Comparison of ENCODE assay signal across 24 mouse cellular contexts in the genomic region with DNA sequence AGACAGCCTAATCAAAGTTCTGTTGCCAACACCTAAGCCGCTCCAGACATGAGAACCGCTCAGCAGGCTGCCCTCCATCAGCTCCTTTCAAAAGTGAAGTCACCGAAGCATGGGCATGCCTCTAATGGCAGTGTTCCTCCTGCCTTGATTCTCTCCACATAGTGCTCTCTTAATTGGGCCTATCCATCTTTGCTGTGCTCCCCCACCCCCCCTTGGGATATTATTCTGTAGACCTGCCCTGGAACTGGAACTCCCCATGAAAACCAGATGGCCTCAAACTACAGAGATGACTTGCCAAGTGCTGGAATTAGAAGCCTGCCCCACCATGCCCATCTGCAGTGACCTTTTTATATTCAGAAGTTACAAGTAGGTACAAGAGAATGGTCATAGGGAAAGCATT. TPM values are rescaled to one million over a fixed set of nuclear protein-coding genes. Genes with fewer than 3 reads are reported as not detected.
A peak's percentile ranks its signal among the peaks of the same experiment; 100 is the strongest.
DNase-seq lines count a peak whose midpoint lies in the region; ATAC-seq and TF ChIP-seq lines count a peak whose summit lies in the region.
"Had no signal": no experiment of that assay in that cellular context is flagged by ENCODE, and none has a peak within 500 bp of the region (broad histone marks: within the 10 kb centered on the region; RNA-seq: fewer than 3 reads in every experiment).

No protein-coding gene starts in this region.

- no peaks in the 10 kb centered on the region for H3K36me3 ChIP-seq in kidney, embryonic 16.5 days (ENCODE audit: insufficient read depth, low read length)
- H3K36me3 ChIP-seq in kidney, embryonic 15.5 days: no peaks in the 10 kb centered on the region
- H3K36me3 ChIP-seq in limb, embryonic 10.5 days: peaks cover 8% of the 10 kb centered on the region
- H3K36me3 ChIP-seq in midbrain, embryonic 10.5 days: peaks cover 8% of the 10 kb centered on the region; the same call in 1 of the 2 replicates
- H3K36me3 ChIP-seq: embryonic facial prominence, embryonic 15.5 days; intestine, embryonic 15.5 days had no signal

- TF ChIP-seq POLR2A in cerebellum, adult 2 months (IDR thresholded peaks at IDR 0.05; ENCODE audit: borderline replicate concordance, insufficient read depth, low read length): 0 out of 2 replicates have a peak, but pooled peaks have one; percentile 13

- no peak overlapping the region for H3K4me2 ChIP-seq in kidney, embryonic 16.5 days (replicated peaks; ENCODE audit: low read depth, low read length)
- H3K4me2 ChIP-seq in kidney, embryonic 15.5 days: no peak overlapping the region
- H3K4me2 ChIP-seq: embryonic facial prominence, embryonic 15.5 days; heart, embryonic 13.5 days; hindbrain, embryonic 14.5 days; intestine, embryonic 15.5 days had no signal

- H3K9ac ChIP-seq in kidney, embryonic 16.5 days (replicated peaks; ENCODE audit: low read length): no peak overlapping the region
- H3K9ac ChIP-seq in kidney, embryonic 15.5 days: no peak overlapping the region
- H3K9ac ChIP-seq: embryonic facial prominence, embryonic 15.5 days; heart, embryonic 13.5 days; hindbrain, embryonic 14.5 days; intestine, embryonic 15.5 days had no signal

- H3K9me3 ChIP-seq in kidney, embryonic 16.5 days (ENCODE audit: low read length): no peaks in the 10 kb centered on the region
- H3K9me3 ChIP-seq in kidney, embryonic 15.5 days (replicated peaks): no peaks in the 10 kb centered on the region
- no peaks in the 10 kb centered on the region for H3K9me3 ChIP-seq in limb, embryonic 10.5 days (replicated peaks)
- H3K9me3 ChIP-seq in midbrain, embryonic 10.5 days (replicated peaks): no peaks in the 10 kb centered on the region
- H3K9me3 ChIP-seq: embryonic facial prominence, embryonic 15.5 days; forebrain, embryonic 10.5 days; heart, embryonic 13.5 days; intestine, embryonic 15.5 days had no signal

- H3K4me3 ChIP-seq in kidney, embryonic 16.5 days (ENCODE audit: low read length): no peak overlapping the region
- H3K4me3 ChIP-seq in kidney, embryonic 15.5 days (replicated peaks): no peak overlapping the region
- H3K4me3 ChIP-seq in cerebellum, adult 2 months (replicated peaks; ENCODE audit: insufficient read depth, low read depth, low read length): no peak overlapping the region
- H3K4me3 ChIP-seq in limb, embryonic 10.5 days: no peak overlapping the region
- no peak overlapping the region for H3K4me3 ChIP-seq in midbrain, embryonic 10.5 days
- H3K4me3 ChIP-seq: embryonic facial prominence, embryonic 15.5 days; erythroblast, embryonic 14.5 days; forebrain, embryonic 10.5 days; heart, embryonic 13.5 days; intestine, embryonic 15.5 days had no signal

- H3K4me1 ChIP-seq in kidney, embryonic 16.5 days (ENCODE audit: insufficient read depth, low read length): peaks cover 10% of the 10 kb centered on the region; the same call in 1 of the 2 replicates
- H3K4me1 ChIP-seq in kidney, embryonic 15.5 days: peaks cover 17% of the 10 kb centered on the region
- H3K4me1 ChIP-seq in cerebellum, adult 2 months (ENCODE audit: control insufficient read depth, insufficient read depth, low read length): peaks cover 26% of the 10 kb centered on the region
- H3K4me1 ChIP-seq in limb, embryonic 10.5 days: peaks cover 24% of the 10 kb centered on the region
- H3K4me1 ChIP-seq in midbrain, embryonic 10.5 days: peaks cover 10% of the 10 kb centered on the region; the same call in 1 of the 2 replicates
- H3K4me1 ChIP-seq: intestine, embryonic 15.5 days had no signal

- peak; percentile 77 to 91 for DNase-seq in cerebellum, adult 2 months
- peak; percentile 67 to 73 for DNase-seq in cerebellum, postnatal 10 days
- DNase-seq in limb, embryonic 10.5 days (ENCODE audit: low spot score): no peak
- no peak for DNase-seq in midbrain, embryonic 10.5 days (ENCODE audit: low spot score)
- DNase-seq in left cerebral cortex, postnatal 14 days (ENCODE audit: low spot score in 2 of 2): no peak
- DNase-seq in adrenal gland, postnatal 10 days: no peak
- DNase-seq: adrenal gland, postnatal 25 days; embryo, embryonic 11 days; gastrocnemius, postnatal 36 days; heart, adult 11 months; heart, postnatal 4 days; kidney, adult 18-20 months had no signal

- no peak for ATAC-seq in kidney, embryonic 16.5 days (ENCODE audit: low FRiP score, low TSS enrichment)
- ATAC-seq in kidney, embryonic 15.5 days (replicated peaks; ENCODE audit: low FRiP score): no peak
- ATAC-seq: activated CD4-positive, CD25-positive, alpha-beta regulatory T cell, adult 4 months; forebrain, embryonic 14.5 days; intestine, embryonic 15.5 days; Patski had no signal

- 62% methylated on average over 3 of the region's 3 CpGs for WGBS in kidney, embryonic 16.5 days
- WGBS in kidney, embryonic 15.5 days: 57% methylated on average over 3 of the region's 3 CpGs
- WGBS in cerebellum, adult 2 months: 13% methylated on average over 3 of the region's 3 CpGs
- 78% methylated on average over 3 of the region's 3 CpGs for WGBS in limb, embryonic 10.5 days
- 77% methylated on average over 3 of the region's 3 CpGs for WGBS in midbrain, embryonic 10.5 days

- TF ChIP-seq CTCF in cerebellum, adult 2 months (IDR thresholded peaks at IDR 0.05; ENCODE audit: borderline replicate concordance, insufficient read depth, low read depth, low read length): no peak

- intact Hi-C loops in left cerebral cortex, postnatal 14 days (cut with DNase I): no loop called here

- no peaks in the 10 kb centered on the region for H3K27me3 ChIP-seq in kidney, embryonic 16.5 days (ENCODE audit: insufficient read depth, low read length)
- no peaks in the 10 kb centered on the region for H3K27me3 ChIP-seq in kidney, embryonic 15.5 days
- no peaks in the 10 kb centered on the region for H3K27me3 ChIP-seq in cerebellum, adult 2 months (ENCODE audit: control insufficient read depth, insufficient read depth, low read length)
- H3K27me3 ChIP-seq in limb, embryonic 10.5 days (ENCODE audit: low read depth, poor library complexity, severe bottlenecking): no peaks in the 10 kb centered on the region
- no peaks in the 10 kb centered on the region for H3K27me3 ChIP-seq in midbrain, embryonic 10.5 days (ENCODE audit: low read depth, poor library complexity, severe bottlenecking)
- H3K27me3 ChIP-seq: embryonic facial prominence, embryonic 15.5 days; heart, embryonic 13.5 days; intestine, embryonic 15.5 days; Patski had no signal

- peak overlapping the region; percentile 14; the same call in 1 of the 2 replicates for H3K27ac ChIP-seq in kidney, embryonic 16.5 days (ENCODE audit: low read length)
- no peak overlapping the region; the same call in 1 of the 2 replicates for H3K27ac ChIP-seq in kidney, embryonic 15.5 days
- H3K27ac ChIP-seq in cerebellum, adult 2 months (ENCODE audit: insufficient read depth, low read length): peak overlapping the region; percentile 88
- peak overlapping the region; percentile 2; the same call in 1 of the 2 replicates for H3K27ac ChIP-seq in limb, embryonic 10.5 days
- H3K27ac ChIP-seq in midbrain, embryonic 10.5 days (replicated peaks): no peak overlapping the region
- H3K27ac ChIP-seq: embryonic facial prominence, embryonic 15.5 days; forebrain, embryonic 10.5 days; heart, embryonic 13.5 days; hindbrain, embryonic 14.5 days; intestine, embryonic 15.5 days had no signal

RNA-seq across cellular contexts. Expression of a gene that starts 22.3 kb away (rescaled TPM):
- polyA plus RNA-seq in kidney, embryonic 16.5 days (2015; fragmentation: Nextera tagmentation; extraction: Ambion mirVana): 32.0 and 33.9 TPM in 2 replicates
- 27.2 and 29.6 TPM in 2 replicates for polyA plus RNA-seq in kidney, embryonic 15.5 days (2015; fragmentation: Nextera tagmentation; extraction: Ambion mirVana)
- polyA plus RNA-seq in cerebellum, adult 2 months (2012; rRNA removed): 80.4 and 93.2 TPM in 2 replicates
- 11.0 and 19.6 TPM in 2 replicates for polyA plus RNA-seq in limb, embryonic 10.5 days (2016; fragmentation: Nextera tagmentation; extraction: Ambion mirVana)
- 10.1 and 13.6 TPM in 2 replicates for polyA plus RNA-seq in midbrain, embryonic 10.5 days (2016; fragmentation: Nextera tagmentation; extraction: Ambion mirVana)
- total RNA-seq in left cerebral cortex, postnatal 14 days (2021): 10 to 100 TPM; 15.8 to 21.2 TPM
- total RNA-seq in adrenal gland, postnatal 10 days (2021): 10 to 100 TPM; 33.2 to 50.2 TPM

RNA-seq across cellular contexts. Expression of a gene that starts 24.7 kb away (rescaled TPM):
- polyA plus RNA-seq in kidney, embryonic 16.5 days (2015; fragmentation: Nextera tagmentation; extraction: Ambion mirVana): 0.36 and 0.97 TPM in 2 replicates
- 0.22 and 0.86 TPM in 2 replicates for polyA plus RNA-seq in kidney, embryonic 15.5 days (2015; fragmentation: Nextera tagmentation; extraction: Ambion mirVana)
- 3.7 and 5.0 TPM in 2 replicates for polyA plus RNA-seq in cerebellum, adult 2 months (2012; rRNA removed)
- 0.20 and 0.45 TPM in 2 replicates for polyA plus RNA-seq in limb, embryonic 10.5 days (2016; fragmentation: Nextera tagmentation; extraction: Ambion mirVana)
- 0.07 and 0.21 TPM in 2 replicates for polyA plus RNA-seq in midbrain, embryonic 10.5 days (2016; fragmentation: Nextera tagmentation; extraction: Ambion mirVana)
- total RNA-seq in left cerebral cortex, postnatal 14 days (2021): under 1 TPM; 0.59 to 0.64 TPM
- 1 to 10 TPM; 1.5 to 2.9 TPM for total RNA-seq in adrenal gland, postnatal 10 days (2021)
- total RNA-seq: common myeloid progenitor, adult 5-6 weeks had no signal
- polyA plus RNA-seq: erythroblast, embryonic 14.5 days had no signal

RNA-seq across cellular contexts. Expression of a gene that starts 27.9 kb away (rescaled TPM):
- 22.7 and 26.4 TPM in 2 replicates for polyA plus RNA-seq in kidney, embryonic 16.5 days (2015; fragmentation: Nextera tagmentation; extraction: Ambion mirVana)
- 21.2 and 23.6 TPM in 2 replicates for polyA plus RNA-seq in kidney, embryonic 15.5 days (2015; fragmentation: Nextera tagmentation; extraction: Ambion mirVana)
- 50.6 and 55.3 TPM in 2 replicates for polyA plus RNA-seq in cerebellum, adult 2 months (2012; rRNA removed)
- 28.3 and 33.4 TPM in 2 replicates for polyA plus RNA-seq in limb, embryonic 10.5 days (2016; fragmentation: Nextera tagmentation; extraction: Ambion mirVana)
- polyA plus RNA-seq in midbrain, embryonic 10.5 days (2016; fragmentation: Nextera tagmentation; extraction: Ambion mirVana): 20.4 and 24.4 TPM in 2 replicates
- 10 to 100 TPM; 46.8 to 49.9 TPM for total RNA-seq in left cerebral cortex, postnatal 14 days (2021)
- total RNA-seq in adrenal gland, postnatal 10 days (2021): 10 to 100 TPM; 20.9 to 38.5 TPM

Comparison
In these comparisons a context has a peak if more than half of its experiments do, and no peak if none do; other contexts are left out.
1. H3K27ac ChIP-seq: peak in kidney, embryonic 16.5 days (single experiment), cerebellum, adult 2 months (single experiment) and limb, embryonic 10.5 days (single experiment); none in kidney, embryonic 15.5 days (single experiment) and midbrain, embryonic 10.5 days (single experiment).
2. DNase-seq: peak in cerebellum, adult 2 months (2 of 2) and cerebellum, postnatal 10 days (2 of 2); none in limb, embryonic 10.5 days (single experiment), midbrain, embryonic 10.5 days (single experiment), left cerebral cortex, postnatal 14 days (0 of 2) and adrenal gland, postnatal 10 days (single experiment).